Mouse (Mus musculus): ENCODE results near the gene Ube3b.

Gene Ube3b

DNA sequence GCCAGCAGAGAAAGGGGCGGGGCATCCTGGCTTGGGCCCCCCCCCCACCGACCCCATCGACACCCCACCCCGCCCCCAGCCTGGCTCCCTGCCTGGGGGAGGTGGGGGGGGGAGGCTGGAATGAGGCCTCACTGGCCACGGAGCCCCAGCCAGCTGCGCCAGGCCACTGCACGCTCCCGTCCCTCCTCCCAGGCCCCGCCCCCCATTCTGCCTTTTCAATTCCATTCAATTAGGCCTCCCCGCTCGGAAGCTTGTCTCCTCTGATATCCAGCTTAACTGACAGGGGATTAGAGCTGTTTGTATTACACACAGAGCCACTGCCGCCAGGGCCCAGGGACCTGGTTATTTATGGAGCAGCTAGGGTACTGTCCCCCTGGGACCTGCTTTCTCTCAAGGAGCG lies 87.0 kb downstream of the Ube3b start:
- Histone ChIP-seq H3K4me3 (replicated peaks; ENCODE audit: low read length) (peak overlapping the region; percentile 45), H3K36me3 (ENCODE audit: insufficient read depth, low read length) (no peaks in the 10 kb centered on the region), H3K27me3 (ENCODE audit: insufficient read depth, low read length) (0 out of 2 replicates have a peak, but pooled peaks cover 2% of the 10 kb centered on the region), H3K4me1 (replicated peaks; ENCODE audit: low read depth, low read length) (peaks cover 62% of the 10 kb centered on the region), H3K9me3 (ENCODE audit: low read length) (no peaks in the 10 kb centered on the region)
- TF ChIP-seq CTCF (conservative IDR thresholded peaks at IDR 0.05; ENCODE audit: low read length) (no peak), NANOG (IDR thresholded peaks at IDR 0.05; ENCODE audit: borderline replicate concordance, low read length) (no peak), POU5F1 (IDR thresholded peaks at IDR 0.05; ENCODE audit: borderline replicate concordance, low read length) (no peak)

- TF ChIP-seq NANOG (IDR thresholded peaks at IDR 0.05; ENCODE audit: borderline replicate concordance, low read length): no peak
- TF ChIP-seq CTCF (conservative IDR thresholded peaks at IDR 0.05; ENCODE audit: low read length): no peak
- no peak for TF ChIP-seq POU5F1 (IDR thresholded peaks at IDR 0.05; ENCODE audit: borderline replicate concordance, low read length)
- H3K4me3 ChIP-seq (replicated peaks; ENCODE audit: low read length): peak overlapping the region; percentile 45
Measured at GRCm38 (mm10) chr5:114468007-114468406, 87.6 kb downstream of the Ube3b start.

GRCm38 (mm10) chr5:114470359-114470758 lies 90.0 kb downstream of the Ube3b start:
- Histone ChIP-seq H3K4me3 (replicated peaks; ENCODE audit: low read length) (no peak overlapping the region), H3K4me1 (replicated peaks; ENCODE audit: low read depth, low read length) (peaks cover 63% of the 10 kb centered on the region), H3K27me3 (ENCODE audit: insufficient read depth, low read length) (0 out of 2 replicates have a peak, but pooled peaks cover 5% of the 10 kb centered on the region), H3K9me3 (ENCODE audit: low read length) (no peaks in the 10 kb centered on the region), H3K36me3 (ENCODE audit: insufficient read depth, low read length) (peaks cover 2% of the 10 kb centered on the region; the same call in 1 of the 2 replicates)
- TF ChIP-seq POU5F1 (IDR thresholded peaks at IDR 0.05; ENCODE audit: borderline replicate concordance, low read length) (no peak), CTCF (conservative IDR thresholded peaks at IDR 0.05; ENCODE audit: low read length) (no peak), NANOG (IDR thresholded peaks at IDR 0.05; ENCODE audit: borderline replicate concordance, low read length) (no peak)

More at GRCm38 (mm10) chr5:114468007-114468406, 87.6 kb downstream of the Ube3b start:
- Histone ChIP-seq H3K36me3 (ENCODE audit: insufficient read depth, low read length) (no peaks in the 10 kb centered on the region), H3K4me1 (replicated peaks; ENCODE audit: low read depth, low read length) (peaks cover 61% of the 10 kb centered on the region), H3K9me3 (ENCODE audit: low read length) (no peaks in the 10 kb centered on the region), H3K27me3 (ENCODE audit: insufficient read depth, low read length) (0 out of 2 replicates have a peak, but pooled peaks cover 5% of the 10 kb centered on the region)
